Mouse (Mus musculus): ENCODE results near the gene Tenm3. TPM values are rescaled to one million over a fixed set of nuclear protein-coding genes. Genes with fewer than 3 reads are reported as not detected.

The Tenm3 gene
- total RNA-seq, 2 experiments from 2014 or later: 61.8 to 76.5 TPM

GRCm38 (mm10) chr8:48802231-48802630 lies 41.5 kb downstream of the Tenm3 start:
- intact Hi-C loops (cut with DNase I): no loop called here
- no peak for DNase-seq (ENCODE audit: extremely low spot score in 1 of 2, low spot score in 2 of 2)
- TF ChIP-seq CTCF (IDR thresholded peaks at IDR 0.05): no peak
- Histone ChIP-seq H3K27ac (no peak overlapping the region), H3K4me3 (no peak overlapping the region)

- TF ChIP-seq CTCF (IDR thresholded peaks at IDR 0.05): no peak
- Histone ChIP-seq H3K4me3 (no peak overlapping the region), H3K27ac (no peak overlapping the region)
- no peak for DNase-seq (ENCODE audit: extremely low spot score in 1 of 2, low spot score in 2 of 2)
- intact Hi-C loops (cut with DNase I): no loop called here
These were observed 45.8 kb downstream of the Tenm3 start for GRCm38 (mm10) chr8:48797955-48798359.

GRCm38 (mm10) chr8:48794285-48794684 lies 49.5 kb downstream of the Tenm3 start:
- no peak overlapping the region for H3K27ac ChIP-seq
- H3K4me3 ChIP-seq: no peak overlapping the region
- intact Hi-C loops (cut with DNase I): no loop called here
- DNase-seq (ENCODE audit: extremely low spot score in 1 of 2, low spot score in 2 of 2): no peak
- TF ChIP-seq CTCF (IDR thresholded peaks at IDR 0.05): no peak

- no peak for TF ChIP-seq CTCF (IDR thresholded peaks at IDR 0.05)
- H3K4me3 ChIP-seq: no peak overlapping the region
- no peak for DNase-seq (ENCODE audit: extremely low spot score in 1 of 2, low spot score in 2 of 2)
- intact Hi-C loops (cut with DNase I): no loop called here
- H3K27ac ChIP-seq: no peak overlapping the region
These were observed 50.0 kb downstream of the Tenm3 start for GRCm38 (mm10) chr8:48793729-48794128.

GRCm38 (mm10) chr8:48792587-48793326 lies 51.0 kb downstream of the Tenm3 start:
- Histone ChIP-seq H3K27ac (no peak overlapping the region), H3K4me3 (no peak overlapping the region)
- no peak for DNase-seq (ENCODE audit: extremely low spot score in 1 of 2, low spot score in 2 of 2)
- intact Hi-C loops (cut with DNase I): no loop called here
- no peak for TF ChIP-seq CTCF (IDR thresholded peaks at IDR 0.05)

- Histone ChIP-seq H3K4me3 (no peak overlapping the region), H3K27ac (no peak overlapping the region)
- no peak for DNase-seq (ENCODE audit: extremely low spot score in 1 of 2, low spot score in 2 of 2)
- TF ChIP-seq CTCF (IDR thresholded peaks at IDR 0.05): no peak
- intact Hi-C loops (cut with DNase I): no loop called here
These were observed 60.4 kb downstream of the Tenm3 start for GRCm38 (mm10) chr8:48783308-48783707.

- no peak for DNase-seq (ENCODE audit: extremely low spot score in 1 of 2, low spot score in 2 of 2)
- Histone ChIP-seq H3K27ac (no peak overlapping the region), H3K4me3 (no peak overlapping the region)
- intact Hi-C loops (cut with DNase I): no loop called here
- no peak for TF ChIP-seq CTCF (IDR thresholded peaks at IDR 0.05)
These were observed 63.1 kb downstream of the Tenm3 start for GRCm38 (mm10) chr8:48780628-48781027.

- intact Hi-C loops (cut with DNase I): no loop called here
- no peak for DNase-seq (ENCODE audit: extremely low spot score in 1 of 2, low spot score in 2 of 2)
- H3K27ac ChIP-seq: no peak overlapping the region
- no peak overlapping the region for H3K4me3 ChIP-seq
- no peak for TF ChIP-seq CTCF (IDR thresholded peaks at IDR 0.05)
These were observed 64.6 kb downstream of the Tenm3 start for GRCm38 (mm10) chr8:48779194-48779593.

GRCm38 (mm10) chr8:48776081-48776480 lies 67.7 kb downstream of the Tenm3 start:
- H3K27ac ChIP-seq: no peak overlapping the region; the same call in 1 of the 2 replicates
- DNase-seq (ENCODE audit: extremely low spot score in 1 of 2, low spot score in 2 of 2): no peak
- TF ChIP-seq CTCF (IDR thresholded peaks at IDR 0.05): no peak
- peak overlapping the region; percentile 22 for H3K4me3 ChIP-seq
- intact Hi-C loops (cut with DNase I): no loop called here

- Histone ChIP-seq H3K4me3 (peak overlapping the region; percentile 22), H3K27ac (peak overlapping the region; percentile 32; the same call in 1 of the 2 replicates)
- DNase-seq (ENCODE audit: extremely low spot score in 1 of 2, low spot score in 2 of 2): no peak
- TF ChIP-seq CTCF (IDR thresholded peaks at IDR 0.05): no peak
- intact Hi-C loops (cut with DNase I): no loop called here
These were observed 68.2 kb downstream of the Tenm3 start for GRCm38 (mm10) chr8:48775531-48776037.

GRCm38 (mm10) chr8:48774837-48775236 lies 68.9 kb downstream of the Tenm3 start:
- Histone ChIP-seq H3K27ac (no peak overlapping the region), H3K4me3 (no peak overlapping the region)
- intact Hi-C loops (cut with DNase I): no loop called here
- DNase-seq (ENCODE audit: extremely low spot score in 1 of 2, low spot score in 2 of 2): no peak
- no peak for TF ChIP-seq CTCF (IDR thresholded peaks at IDR 0.05)

GRCm38 (mm10) chr8:48766545-48767234 lies 77.1 kb downstream of the Tenm3 start:
- DNase-seq (ENCODE audit: extremely low spot score in 1 of 2, low spot score in 2 of 2): no peak
- H3K4me3 ChIP-seq: no peak overlapping the region
- H3K27ac ChIP-seq: no peak overlapping the region
- TF ChIP-seq CTCF (IDR thresholded peaks at IDR 0.05): no peak
- intact Hi-C loops (cut with DNase I): loop anchor here (10.0 kb wide), 1 partner anchor 542 kb away; no protein-coding TSS in a partner anchor

All from left cerebral cortex, adult 2 months (tissue).